Mouse (Mus musculus): ENCODE measurements at regions not wholly inside any gene's neighbourhood (a gene's known extent, or its start where the extent isn't known, plus 50 kb on each side); places are given as distances from the start of the nearest gene placed in this dataset.

DNA sequence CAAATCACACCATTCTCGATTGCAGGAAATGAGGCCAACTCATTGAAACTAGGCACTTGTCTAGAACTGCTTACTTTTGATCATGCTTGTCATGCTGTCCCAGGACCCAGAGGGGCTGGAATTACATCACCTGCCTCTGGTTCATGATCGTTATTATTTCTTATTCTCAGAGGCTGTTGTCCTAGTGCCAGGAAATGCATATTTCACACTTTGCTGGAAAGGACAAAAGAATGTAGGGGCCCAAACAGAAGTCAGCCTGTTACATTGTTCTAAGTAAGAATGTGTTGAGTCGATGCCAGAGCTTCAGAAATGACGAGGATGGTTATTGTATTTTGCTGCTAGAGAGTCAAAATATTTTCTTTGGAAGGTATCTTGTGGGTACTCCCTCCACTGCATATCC lies 134.7 kb downstream of the Ddx1 start:
- no peak overlapping the region for H3K27ac ChIP-seq (ENCODE audit: low read depth, low read length)
- 63% methylated on average over 4 of the region's 4 CpGs for WGBS

GRCm38 (mm10) chr12:13106931-13107330 lies 142.1 kb downstream of the Ddx1 start:
- no peak overlapping the region for H3K27ac ChIP-seq (ENCODE audit: low read depth, low read length)
- no peaks in the 10 kb centered on the region for H3K27me3 ChIP-seq (replicated peaks; ENCODE audit: control insufficient read depth, insufficient read depth, low read length)
- H3K9ac ChIP-seq (ENCODE audit: low read depth, low read length) = no peak overlapping the region
- no peaks in the 10 kb centered on the region for H3K9me3 ChIP-seq (ENCODE audit: control insufficient read depth)
- no peak overlapping the region for H3K4me3 ChIP-seq (ENCODE audit: low read depth, low read length)
- 89% methylated on average over 3 of the region's 3 CpGs for WGBS
- no peak for TF ChIP-seq CTCF (IDR thresholded peaks at IDR 0.05; ENCODE audit: low read depth)
- H3K4me2 ChIP-seq (replicated peaks; ENCODE audit: low read depth) = no peak overlapping the region
- no peak for ATAC-seq
- no peaks in the 10 kb centered on the region for H3K36me3 ChIP-seq (ENCODE audit: control insufficient read depth, insufficient read depth)
- H3K4me1 ChIP-seq (replicated peaks; ENCODE audit: control insufficient read depth, insufficient read depth, low read length) = no peaks in the 10 kb centered on the region

More for the DNA sequence above, 134.7 kb downstream of the Ddx1 start:
- Histone ChIP-seq H3K9ac (ENCODE audit: low read depth, low read length) (no peak overlapping the region), H3K9me3 (ENCODE audit: control insufficient read depth) (no peaks in the 10 kb centered on the region), H3K4me2 (replicated peaks; ENCODE audit: low read depth) (no peak overlapping the region), H3K4me1 (replicated peaks; ENCODE audit: control insufficient read depth, insufficient read depth, low read length) (no peaks in the 10 kb centered on the region), H3K4me3 (ENCODE audit: low read depth, low read length) (no peak overlapping the region), H3K36me3 (ENCODE audit: control insufficient read depth, insufficient read depth) (no peaks in the 10 kb centered on the region), H3K27me3 (replicated peaks; ENCODE audit: control insufficient read depth, insufficient read depth, low read length) (no peaks in the 10 kb centered on the region)
- TF ChIP-seq CTCF (IDR thresholded peaks at IDR 0.05; ENCODE audit: low read depth) = no peak
- no peak for ATAC-seq

DNA sequence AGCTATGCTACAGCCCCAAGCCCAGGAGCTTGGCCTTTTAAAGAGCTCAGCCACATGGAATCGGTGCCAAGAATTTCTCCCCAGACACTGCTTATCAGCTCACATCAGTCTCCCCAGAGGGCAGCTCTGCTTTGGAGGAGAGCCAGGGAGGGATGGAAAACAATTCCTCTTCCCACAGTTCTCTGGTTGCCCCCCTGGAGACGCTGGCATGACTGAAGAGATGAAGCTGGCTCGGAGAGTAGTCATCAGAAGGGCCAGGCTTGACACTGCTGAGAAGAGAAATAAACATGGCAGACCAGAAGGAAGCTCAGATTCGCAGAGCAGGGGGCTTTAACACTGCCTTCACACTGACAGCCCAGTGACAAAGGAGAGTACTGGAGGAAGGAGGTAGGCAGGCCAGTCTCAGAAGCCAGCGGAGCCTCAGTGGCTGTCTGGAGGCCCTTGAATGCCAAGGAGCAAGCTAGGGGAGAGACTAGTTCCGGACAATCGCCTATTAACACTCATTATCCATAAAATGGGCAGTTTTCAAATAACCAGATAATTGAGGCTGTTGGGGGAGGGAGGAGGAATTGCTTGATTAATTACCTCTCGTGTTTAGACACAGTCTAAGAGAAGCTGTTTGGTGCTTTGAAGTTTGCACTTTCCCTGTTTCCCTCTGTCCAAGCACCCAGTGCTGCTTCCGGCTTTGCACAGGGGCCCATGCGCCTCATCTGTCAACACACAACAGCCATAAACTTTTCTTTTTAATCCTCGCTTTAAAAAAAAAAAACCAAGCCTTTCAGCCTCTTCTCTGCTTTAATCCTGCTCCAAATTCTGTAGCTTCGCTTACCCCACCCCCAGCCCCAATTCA lies 148.3 kb downstream of the Ddx1 start:
- no peak overlapping the region for H3K4me3 ChIP-seq (ENCODE audit: low read depth, low read length)
- H3K4me2 ChIP-seq (replicated peaks; ENCODE audit: low read depth) = no peak overlapping the region
- WGBS = 45% methylated on average over 12 of the region's 12 CpGs
- ATAC-seq = no peak
- H3K9me3 ChIP-seq (ENCODE audit: control insufficient read depth) = no peaks in the 10 kb centered on the region
- H3K36me3 ChIP-seq (ENCODE audit: control insufficient read depth, insufficient read depth) = no peaks in the 10 kb centered on the region
- no peak overlapping the region for H3K27ac ChIP-seq (ENCODE audit: low read depth, low read length)
- H3K9ac ChIP-seq (ENCODE audit: low read depth, low read length) = no peak overlapping the region
- no peaks in the 10 kb centered on the region for H3K4me1 ChIP-seq (replicated peaks; ENCODE audit: control insufficient read depth, insufficient read depth, low read length)
- no peaks in the 10 kb centered on the region for H3K27me3 ChIP-seq (replicated peaks; ENCODE audit: control insufficient read depth, insufficient read depth, low read length)
- no peak for TF ChIP-seq CTCF (IDR thresholded peaks at IDR 0.05; ENCODE audit: low read depth)

DNA sequence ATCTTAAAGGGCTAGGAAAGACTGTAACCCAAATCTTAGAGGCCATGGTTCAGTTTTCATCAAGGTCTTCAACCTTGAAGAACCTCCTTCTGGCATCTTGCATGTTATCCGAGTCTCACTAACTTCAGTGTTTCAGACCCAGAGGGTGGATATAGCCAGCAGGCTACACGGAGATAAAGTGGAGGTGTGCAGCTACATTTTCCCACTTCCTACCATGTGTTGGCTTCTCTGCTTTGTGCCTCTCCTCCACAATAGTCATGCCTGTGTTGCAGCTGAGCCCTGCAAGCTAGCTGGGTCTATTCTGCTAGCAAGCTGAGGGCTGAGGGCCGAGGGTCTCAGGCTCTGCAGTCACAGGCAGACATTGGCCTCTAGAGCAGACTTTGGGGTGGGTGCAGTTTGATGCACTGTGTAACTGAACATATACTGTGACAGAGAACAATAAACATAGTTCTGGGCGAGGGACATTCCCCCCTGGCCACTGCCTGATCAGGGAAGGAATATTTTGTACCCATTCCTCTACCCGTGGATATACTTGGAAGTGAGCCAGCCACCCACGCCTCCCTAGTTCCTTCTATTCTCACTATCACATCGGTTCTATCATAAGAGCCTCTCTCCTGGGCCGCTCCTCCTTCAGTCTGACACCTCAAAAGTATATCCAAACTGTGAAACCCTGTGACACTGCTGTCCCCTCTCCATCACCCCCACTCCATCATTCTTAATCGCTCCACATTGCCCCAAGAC lies 152.6 kb upstream of the Mycn start:
- Histone ChIP-seq H3K4me1 (replicated peaks; ENCODE audit: control insufficient read depth, insufficient read depth, low read length) (no peaks in the 10 kb centered on the region), H3K9me3 (ENCODE audit: control insufficient read depth) (no peaks in the 10 kb centered on the region), H3K4me3 (ENCODE audit: low read depth, low read length) (no peak overlapping the region), H3K9ac (ENCODE audit: low read depth, low read length) (no peak overlapping the region), H3K27me3 (replicated peaks; ENCODE audit: control insufficient read depth, insufficient read depth, low read length) (no peaks in the 10 kb centered on the region), H3K4me2 (replicated peaks; ENCODE audit: low read depth) (no peak overlapping the region), H3K36me3 (ENCODE audit: control insufficient read depth, insufficient read depth) (no peaks in the 10 kb centered on the region), H3K27ac (ENCODE audit: low read depth, low read length) (no peak overlapping the region)
- TF ChIP-seq CTCF (IDR thresholded peaks at IDR 0.05; ENCODE audit: low read depth) = no peak
- WGBS = 50% methylated on average over 9 of the region's 9 CpGs
- no peak for ATAC-seq

GRCm38 (mm10) chr12:13085951-13086350 lies 144.2 kb upstream of the Mycn start:
- 77% methylated on average over 9 of the region's 9 CpGs for WGBS
- Histone ChIP-seq H3K4me3 (ENCODE audit: low read depth, low read length) (no peak overlapping the region), H3K27me3 (replicated peaks; ENCODE audit: control insufficient read depth, insufficient read depth, low read length) (no peaks in the 10 kb centered on the region), H3K4me2 (replicated peaks; ENCODE audit: low read depth) (no peak overlapping the region), H3K4me1 (replicated peaks; ENCODE audit: control insufficient read depth, insufficient read depth, low read length) (no peaks in the 10 kb centered on the region), H3K9me3 (ENCODE audit: control insufficient read depth) (no peaks in the 10 kb centered on the region), H3K27ac (ENCODE audit: low read depth, low read length) (no peak overlapping the region), H3K36me3 (ENCODE audit: control insufficient read depth, insufficient read depth) (no peaks in the 10 kb centered on the region), H3K9ac (ENCODE audit: low read depth, low read length) (no peak overlapping the region)
- no peak for TF ChIP-seq CTCF (IDR thresholded peaks at IDR 0.05; ENCODE audit: low read depth)
- ATAC-seq = no peak

GRCm38 (mm10) chr12:13085484-13085883 lies 143.8 kb upstream of the Mycn start:
- no peak for ATAC-seq
- no peaks in the 10 kb centered on the region for H3K27me3 ChIP-seq (replicated peaks; ENCODE audit: control insufficient read depth, insufficient read depth, low read length)
- no peaks in the 10 kb centered on the region for H3K4me1 ChIP-seq (replicated peaks; ENCODE audit: control insufficient read depth, insufficient read depth, low read length)
- H3K4me2 ChIP-seq (replicated peaks; ENCODE audit: low read depth) = no peak overlapping the region
- H3K27ac ChIP-seq (ENCODE audit: low read depth, low read length) = no peak overlapping the region
- H3K9ac ChIP-seq (ENCODE audit: low read depth, low read length) = no peak overlapping the region
- no peaks in the 10 kb centered on the region for H3K9me3 ChIP-seq (ENCODE audit: control insufficient read depth)
- no peak overlapping the region for H3K4me3 ChIP-seq (ENCODE audit: low read depth, low read length)
- no peak for TF ChIP-seq CTCF (IDR thresholded peaks at IDR 0.05; ENCODE audit: low read depth)
- no peaks in the 10 kb centered on the region for H3K36me3 ChIP-seq (ENCODE audit: control insufficient read depth, insufficient read depth)
- 94% methylated on average over 6 of the region's 6 CpGs for WGBS
